Mouse (Mus musculus) forebrain, postnatal 0 days (tissue): ENCODE data around the gene Tnni3k. TPM values are rescaled to one million over a fixed set of nuclear protein-coding genes. Genes with fewer than 3 reads are reported as not detected.

ENCODE experiments used
- ATAC-seq: fragments of 200-750 bp; cut with Nextera tagmentation; 2 replicates; pipeline ENCODE4 v1.8.0; 2017; ENCODE audit warnings: mild to moderate bottlenecking, moderate library complexity
- DNase-seq: peaks from one replicate; pipeline ENCODE4 v3.0.0-alpha.2; 2015
- H3K27ac ChIP-seq: fragments of 300-500 bp; sonication (generic); 2 replicates; pipeline ENCODE4 v1.5.1; 2014; ENCODE audit warnings: low read depth, mild to moderate bottlenecking, antibody characterized with exemption, low read length, moderate library complexity, mixed read lengths
- H3K27me3 ChIP-seq: fragments of 300-500 bp; sonication (generic); 2 replicates; pipeline ENCODE4 v1.6.1; 2014; ENCODE audit warnings: mild to moderate bottlenecking, low read length, mixed read lengths; ENCODE audit not compliant: insufficient read depth
- H3K36me3 ChIP-seq: fragments of 300-500 bp; sonication (generic); 2 replicates; pipeline ENCODE4 v1.6.1; 2014; ENCODE audit warnings: mild to moderate bottlenecking, moderate library complexity; ENCODE audit not compliant: insufficient read depth
- H3K4me1 ChIP-seq: fragments of 300-500 bp; sonication (generic); 2 replicates; pipeline ENCODE4 v1.6.1; 2014; ENCODE audit warnings: antibody characterized with exemption; ENCODE audit not compliant: insufficient read depth
- H3K4me2 ChIP-seq: fragments of 300-500 bp; sonication (generic); 2 replicates; pipeline ENCODE4 v1.6.1; 2014; ENCODE audit warnings: low read depth, mild to moderate bottlenecking, moderate library complexity
- H3K4me3 ChIP-seq: fragments of 300-500 bp; sonication (generic); 2 replicates; pipeline ENCODE4 v1.5.1; 2014; ENCODE audit warnings: low read depth, low read length, mixed read lengths
- H3K9ac ChIP-seq: fragments of 300-500 bp; sonication (generic); 2 replicates; pipeline ENCODE4 v1.6.1; 2014; ENCODE audit warnings: mild to moderate bottlenecking
- H3K9me3 ChIP-seq: fragments of 300-500 bp; sonication (generic); 2 replicates; pipeline ENCODE4 v1.6.1; 2016; ENCODE audit warnings: low read length
- CTCF ChIP-seq: sonication (generic); IDR thresholded peaks from 2 replicates; pipeline ENCODE4 v1.5.1; 2016; ENCODE audit warnings: antibody characterized with exemption, control low read depth, low read depth
- WGBS: fragments of 180-500 bp; shearing (Covaris S2); extraction: QIAGEN DNeasy Blood & Tissue Kit; methylation state at CpG from one replicate; pipeline ENCODE4 v1.1.7; 2014; 5-methylcytosine and 5-hydroxymethylcytosine counted together
- polyA plus RNA-seq: library from polyadenylated mRNA; unstranded; fragments of >200 nt; fragmentation: Nextera tagmentation; extraction: Ambion mirVana; gene quantifications from 2 replicates; pipeline ENCODE4 v1.2.1, GENCODE M21; 2015
- total RNA-seq: library from RNA; depleted of rRNA; stranded (reverse); fragments of >200 nt; gene quantifications from 2 replicates; pipeline ENCODE4 v1.2.3, GENCODE M21; 2014

The Tnni3k gene
- total and polyA plus RNA-seq, 2 experiments from 2014 or later, result 0.05 to 0.10 TPM

DNA sequence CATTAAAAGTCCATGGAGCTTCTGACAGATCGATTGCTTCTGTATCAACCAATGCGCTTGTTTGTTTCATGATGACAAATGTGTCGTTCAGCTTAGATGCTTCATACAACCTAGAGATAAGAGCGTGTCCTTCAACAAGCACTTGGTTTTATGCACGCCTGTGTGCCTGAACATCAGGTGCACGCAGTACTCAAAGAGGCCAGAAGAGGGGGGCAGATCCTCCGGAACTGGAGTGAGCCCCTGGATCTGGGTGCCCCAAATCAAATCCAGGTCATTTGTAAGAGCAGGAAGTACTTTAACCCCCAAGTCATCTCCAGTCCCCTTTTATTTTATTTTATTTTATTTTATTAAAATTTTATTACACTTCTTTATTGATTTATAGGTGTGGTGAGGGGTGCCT, 158.5 kb downstream of the Tnni3k start:
- no peak overlapping the region for H3K9ac ChIP-seq
- no peak for ATAC-seq
- H3K27me3 ChIP-seq, result no peaks in the 10 kb centered on the region
- H3K27ac ChIP-seq, result no peak overlapping the region
- no peaks in the 10 kb centered on the region for H3K9me3 ChIP-seq
- H3K4me3 ChIP-seq, result no peak overlapping the region
- H3K4me1 ChIP-seq, result no peaks in the 10 kb centered on the region
- no peak overlapping the region for H3K4me2 ChIP-seq
- WGBS, result 80% methylated on average over 7 of the region's 7 CpGs
- no peak for DNase-seq
- H3K36me3 ChIP-seq, result no peaks in the 10 kb centered on the region
- peak; percentile 32; the same call in 1 of the 2 replicates for TF ChIP-seq CTCF

DNA sequence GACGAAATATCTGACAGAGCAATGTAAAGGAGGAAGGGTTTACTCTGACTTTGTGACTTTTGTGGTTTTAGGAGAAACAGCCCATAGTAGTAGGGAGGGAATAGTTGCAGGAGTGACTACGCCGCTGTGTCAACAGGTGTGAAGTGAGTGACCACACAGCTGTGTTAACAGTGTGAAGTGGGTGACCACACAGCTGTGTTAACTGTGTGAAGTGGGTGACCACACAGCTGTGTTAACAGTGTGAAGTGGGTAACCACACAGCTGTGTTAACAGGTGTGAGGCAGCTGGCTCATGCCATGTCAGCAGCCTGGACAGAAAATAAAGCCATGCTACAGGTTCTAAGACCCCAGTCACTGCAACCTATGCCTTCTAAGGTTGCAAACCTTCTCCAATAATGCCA, 162.0 kb downstream of the Tnni3k start:
- Histone ChIP-seq H3K4me2 (no peak overlapping the region), H3K9ac (no peak overlapping the region), H3K36me3 (no peaks in the 10 kb centered on the region), H3K4me3 (no peak overlapping the region), H3K27ac (no peak overlapping the region), H3K27me3 (no peaks in the 10 kb centered on the region), H3K9me3 (no peaks in the 10 kb centered on the region), H3K4me1 (no peaks in the 10 kb centered on the region)
- DNase-seq (no peak), ATAC-seq (no peak)
- no peak for TF ChIP-seq CTCF
- 94% methylated on average over 3 of the region's 3 CpGs for WGBS

- 32% methylated on average over 5 of the region's 5 CpGs for WGBS
- H3K36me3 ChIP-seq, result no peaks in the 10 kb centered on the region
- H3K4me1 ChIP-seq, result 0 out of 2 replicates have a peak, but pooled peaks cover 3% of the 10 kb centered on the region
- H3K27me3 ChIP-seq, result no peaks in the 10 kb centered on the region
- H3K27ac ChIP-seq, result no peak overlapping the region
- ATAC-seq (no peak), DNase-seq (no peak)
- H3K4me2 ChIP-seq, result no peak overlapping the region
- no peak overlapping the region for H3K9ac ChIP-seq
- H3K4me3 ChIP-seq, result no peak overlapping the region
- no peak for TF ChIP-seq CTCF
- H3K9me3 ChIP-seq, result no peaks in the 10 kb centered on the region
These were observed 169.8 kb downstream of the Tnni3k start for GRCm38 (mm10) chr3:154885452-154885851.

DNA sequence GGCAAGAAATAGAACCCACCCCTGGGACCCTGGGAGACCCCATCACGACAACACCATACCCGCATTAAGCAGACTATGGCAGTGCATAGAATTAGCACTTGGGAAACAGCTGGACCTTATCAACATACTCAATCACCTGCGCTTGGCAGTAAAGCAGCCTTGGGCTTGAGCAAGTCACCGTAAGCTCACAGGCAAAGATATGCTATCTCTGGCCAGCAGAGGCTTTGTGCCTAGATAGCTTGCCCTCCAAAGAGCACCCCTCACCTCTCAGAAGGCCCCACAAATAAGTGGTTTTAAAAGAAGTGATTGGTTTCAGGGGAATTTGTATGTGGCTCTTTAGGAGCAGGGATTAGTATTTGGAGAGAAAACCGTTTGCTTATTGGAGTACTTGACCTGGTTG, 170.2 kb downstream of the Tnni3k start:
- Histone ChIP-seq H3K27me3 (no peaks in the 10 kb centered on the region), H3K9ac (no peak overlapping the region), H3K4me2 (no peak overlapping the region), H3K4me1 (0 out of 2 replicates have a peak, but pooled peaks cover 3% of the 10 kb centered on the region), H3K9me3 (no peaks in the 10 kb centered on the region), H3K27ac (no peak overlapping the region), H3K36me3 (no peaks in the 10 kb centered on the region), H3K4me3 (no peak overlapping the region)
- no peak for TF ChIP-seq CTCF
- 64% methylated on average over 5 of the region's 5 CpGs for WGBS
- DNase-seq, result no peak
- ATAC-seq, result no peak

- Histone ChIP-seq H3K4me3 (no peak overlapping the region), H3K27ac (no peak overlapping the region), H3K4me2 (no peak overlapping the region), H3K9me3 (no peaks in the 10 kb centered on the region), H3K9ac (no peak overlapping the region), H3K36me3 (no peaks in the 10 kb centered on the region), H3K27me3 (no peaks in the 10 kb centered on the region), H3K4me1 (0 out of 2 replicates have a peak, but pooled peaks cover 3% of the 10 kb centered on the region)
- DNase-seq (no peak), ATAC-seq (no peak)
- WGBS, result 72% methylated on average over 2 of the region's 2 CpGs
- TF ChIP-seq CTCF, result no peak
These were observed 173.7 kb downstream of the Tnni3k start for GRCm38 (mm10) chr3:154881428-154881986.

- Histone ChIP-seq H3K9me3 (no peaks in the 10 kb centered on the region), H3K36me3 (no peaks in the 10 kb centered on the region), H3K9ac (no peak overlapping the region), H3K4me3 (no peak overlapping the region), H3K27me3 (no peaks in the 10 kb centered on the region), H3K27ac (no peak overlapping the region), H3K4me2 (no peak overlapping the region), H3K4me1 (0 out of 2 replicates have a peak, but pooled peaks cover 3% of the 10 kb centered on the region)
- WGBS, result 27% methylated on average over 4 of the region's 4 CpGs
- ATAC-seq, result no peak
- TF ChIP-seq CTCF, result no peak
- no peak for DNase-seq
These were observed 174.7 kb downstream of the Tnni3k start for GRCm38 (mm10) chr3:154880536-154880939.

- ATAC-seq, result no peak; the same call in 1 of the 2 replicates
- H3K9ac ChIP-seq, result no peak overlapping the region
- H3K27me3 ChIP-seq, result no peaks in the 10 kb centered on the region
- no peak for DNase-seq
- no peak overlapping the region for H3K27ac ChIP-seq
- H3K9me3 ChIP-seq, result no peaks in the 10 kb centered on the region
- H3K36me3 ChIP-seq, result no peaks in the 10 kb centered on the region
- WGBS, result 43% methylated on average over 5 of the region's 5 CpGs
- TF ChIP-seq CTCF, result no peak
- H3K4me1 ChIP-seq, result 0 out of 2 replicates have a peak, but pooled peaks cover 3% of the 10 kb centered on the region
- no peak overlapping the region for H3K4me2 ChIP-seq
- H3K4me3 ChIP-seq, result no peak overlapping the region
These were observed 175.1 kb downstream of the Tnni3k start for GRCm38 (mm10) chr3:154880108-154880507.
